Mouse (Mus musculus): Measurements from ENCODE around the gene Tspan15. TPM values are rescaled to one million over a fixed set of nuclear protein-coding genes. Genes with fewer than 3 reads are reported as not detected.

Tspan15 gene
- polyA plus RNA-seq, 1 experiment from 2014 or later: 12.0 TPM

- H3K27ac ChIP-seq (ENCODE audit: low read length): 0 out of 2 replicates have a peak overlapping the region, but pooled peaks have one; percentile 12
- no peaks in the 10 kb centered on the region for H3K36me3 ChIP-seq (ENCODE audit: control insufficient read depth, insufficient read depth)
- H3K4me3 ChIP-seq (ENCODE audit: low read depth, low read length): no peak overlapping the region
- peaks cover 29% of the 10 kb centered on the region for H3K4me1 ChIP-seq (ENCODE audit: control insufficient read depth, low read depth, low read length)
- no peak for ATAC-seq (ENCODE audit: low read depth)
- no peaks in the 10 kb centered on the region for H3K27me3 ChIP-seq (ENCODE audit: control insufficient read depth, insufficient read depth, low read depth, low read length)
- no peaks in the 10 kb centered on the region for H3K9me3 ChIP-seq (replicated peaks; ENCODE audit: control insufficient read depth, low read length)
- H3K9ac ChIP-seq (ENCODE audit: low read depth, low read length): no peak overlapping the region
- 39% methylated on average over 3 of the region's 3 CpGs for WGBS (ENCODE audit: insufficient replicate concordance)
- no peak overlapping the region for H3K4me2 ChIP-seq (ENCODE audit: low read depth, low read length)
These were observed 7.6 kb upstream of the Tspan15 start for GRCm38 (mm10) chr10:62238688-62239087.

DNA sequence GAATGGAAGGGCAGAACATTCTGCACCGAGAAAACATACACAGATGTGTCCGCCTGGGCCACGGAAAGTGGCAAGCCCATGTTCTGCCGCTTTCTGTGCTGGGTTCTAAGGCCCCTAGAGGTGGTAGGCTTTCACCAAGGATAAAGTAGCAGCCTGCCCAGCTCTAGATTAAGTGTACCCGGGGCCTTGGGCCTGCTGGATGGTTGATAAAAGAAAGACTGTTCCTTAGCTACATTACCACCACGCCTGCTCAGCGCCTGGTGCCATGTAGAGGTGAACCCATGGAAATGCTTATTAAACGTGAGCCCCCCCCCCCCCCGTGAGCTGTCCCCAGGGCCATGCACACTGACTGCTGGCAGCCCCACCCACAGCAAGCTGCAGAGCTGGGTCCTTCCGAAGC, 6.2 kb upstream of the Tspan15 start:
- Histone ChIP-seq H3K9ac (ENCODE audit: low read depth, low read length) (0 out of 2 replicates have a peak overlapping the region, but pooled peaks have one; percentile 8), H3K36me3 (ENCODE audit: control insufficient read depth, insufficient read depth) (no peaks in the 10 kb centered on the region), H3K27ac (ENCODE audit: low read length) (peak overlapping the region; percentile 70), H3K4me2 (ENCODE audit: low read depth, low read length) (peak overlapping the region; percentile 1), H3K4me3 (ENCODE audit: low read depth, low read length) (no peak overlapping the region), H3K4me1 (ENCODE audit: control insufficient read depth, low read depth, low read length) (peaks cover 29% of the 10 kb centered on the region), H3K9me3 (replicated peaks; ENCODE audit: control insufficient read depth, low read length) (no peaks in the 10 kb centered on the region), H3K27me3 (ENCODE audit: control insufficient read depth, insufficient read depth, low read depth, low read length) (no peaks in the 10 kb centered on the region)
- WGBS (ENCODE audit: insufficient replicate concordance): 25% methylated on average over 10 of the region's 10 CpGs
- peak; percentile 94 for ATAC-seq (ENCODE audit: low read depth)

GRCm38 (mm10) chr10:62236165-62236564, 5.1 kb upstream of the Tspan15 start:
- no peaks in the 10 kb centered on the region for H3K27me3 ChIP-seq (ENCODE audit: control insufficient read depth, insufficient read depth, low read depth, low read length)
- WGBS (ENCODE audit: insufficient replicate concordance): 83% methylated on average over 6 of the region's 6 CpGs
- no peak overlapping the region for H3K4me3 ChIP-seq (ENCODE audit: low read depth, low read length)
- H3K27ac ChIP-seq (ENCODE audit: low read length): peak overlapping the region; percentile 3; the same call in 1 of the 2 replicates
- ATAC-seq (ENCODE audit: low read depth): no peak
- H3K4me2 ChIP-seq (ENCODE audit: low read depth, low read length): no peak overlapping the region
- peaks cover 35% of the 10 kb centered on the region for H3K4me1 ChIP-seq (ENCODE audit: control insufficient read depth, low read depth, low read length)
- no peaks in the 10 kb centered on the region for H3K36me3 ChIP-seq (ENCODE audit: control insufficient read depth, insufficient read depth)
- no peaks in the 10 kb centered on the region for H3K9me3 ChIP-seq (replicated peaks; ENCODE audit: control insufficient read depth, low read length)
- no peak overlapping the region for H3K9ac ChIP-seq (ENCODE audit: low read depth, low read length)

- Histone ChIP-seq H3K4me3 (ENCODE audit: low read depth, low read length) (no peak overlapping the region), H3K4me1 (ENCODE audit: control insufficient read depth, low read depth, low read length) (peaks cover 44% of the 10 kb centered on the region)
- 78% methylated on average over 3 of the region's 3 CpGs for WGBS (ENCODE audit: insufficient replicate concordance)
These were observed 760 bp upstream of the Tspan15 start for GRCm38 (mm10) chr10:62231811-62232210.

DNA sequence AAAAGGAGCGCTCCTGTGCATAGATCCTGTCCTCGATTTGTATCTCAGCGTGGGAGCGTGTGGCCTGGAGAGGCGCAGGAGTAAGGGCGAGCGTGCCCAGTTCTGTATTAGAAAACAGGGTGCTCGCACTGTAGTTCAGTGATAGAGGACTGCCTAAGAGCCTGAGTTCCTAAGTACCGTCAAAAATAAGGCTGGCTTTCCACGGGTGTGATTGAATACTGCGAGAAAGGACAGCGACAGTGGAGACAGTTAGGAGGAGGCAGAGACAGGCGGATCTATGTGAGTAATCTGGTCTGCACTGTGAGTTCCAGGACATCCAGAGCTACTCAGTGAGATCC, 313 bp upstream of the Tspan15 start:
- ATAC-seq (ENCODE audit: low read depth): no peak
- no peak overlapping the region for H3K27ac ChIP-seq (ENCODE audit: low read length)
- WGBS (ENCODE audit: insufficient replicate concordance): 2% methylated on average over 13 of the region's 13 CpGs

More at GRCm38 (mm10) chr10:62231811-62232210, 760 bp upstream of the Tspan15 start:
- H3K9ac ChIP-seq (ENCODE audit: low read depth, low read length): no peak overlapping the region
- H3K9me3 ChIP-seq (replicated peaks; ENCODE audit: control insufficient read depth, low read length): no peaks in the 10 kb centered on the region
- no peaks in the 10 kb centered on the region for H3K36me3 ChIP-seq (ENCODE audit: control insufficient read depth, insufficient read depth)
- H3K27me3 ChIP-seq (ENCODE audit: control insufficient read depth, insufficient read depth, low read depth, low read length): no peaks in the 10 kb centered on the region
- no peak overlapping the region for H3K4me2 ChIP-seq (ENCODE audit: low read depth, low read length)
- no peak for ATAC-seq (ENCODE audit: low read depth)
- no peak overlapping the region for H3K27ac ChIP-seq (ENCODE audit: low read length)

GRCm38 (mm10) chr10:62228126-62228525, 2.9 kb downstream of the Tspan15 start:
- Histone ChIP-seq H3K4me2 (ENCODE audit: low read depth, low read length) (no peak overlapping the region), H3K27me3 (ENCODE audit: control insufficient read depth, insufficient read depth, low read depth, low read length) (no peaks in the 10 kb centered on the region), H3K4me1 (ENCODE audit: control insufficient read depth, low read depth, low read length) (peaks cover 40% of the 10 kb centered on the region), H3K27ac (ENCODE audit: low read length) (no peak overlapping the region), H3K9ac (ENCODE audit: low read depth, low read length) (no peak overlapping the region), H3K9me3 (replicated peaks; ENCODE audit: control insufficient read depth, low read length) (no peaks in the 10 kb centered on the region), H3K4me3 (ENCODE audit: low read depth, low read length) (no peak overlapping the region), H3K36me3 (ENCODE audit: control insufficient read depth, insufficient read depth) (no peaks in the 10 kb centered on the region)
- ATAC-seq (ENCODE audit: low read depth): no peak
- WGBS (ENCODE audit: insufficient replicate concordance): 75% methylated on average over 6 of the region's 6 CpGs

More for the DNA sequence above, 313 bp upstream of the Tspan15 start:
- peak overlapping the region; percentile 45; the same call in 1 of the 2 replicates for H3K9ac ChIP-seq (ENCODE audit: low read depth, low read length)
- H3K4me1 ChIP-seq (ENCODE audit: control insufficient read depth, low read depth, low read length): peaks cover 40% of the 10 kb centered on the region
- no peaks in the 10 kb centered on the region for H3K36me3 ChIP-seq (ENCODE audit: control insufficient read depth, insufficient read depth)
- H3K27me3 ChIP-seq (ENCODE audit: control insufficient read depth, insufficient read depth, low read depth, low read length): no peaks in the 10 kb centered on the region
- peak overlapping the region; percentile 98 for H3K4me2 ChIP-seq (ENCODE audit: low read depth, low read length)
- H3K9me3 ChIP-seq (replicated peaks; ENCODE audit: control insufficient read depth, low read length): no peaks in the 10 kb centered on the region
- H3K4me3 ChIP-seq (ENCODE audit: low read depth, low read length): peak overlapping the region; percentile 71

GRCm38 (mm10) chr10:62225839-62226238, 5.2 kb downstream of the Tspan15 start:
- WGBS (ENCODE audit: insufficient replicate concordance): 66% methylated on average over 7 of the region's 7 CpGs
- no peak overlapping the region for H3K4me2 ChIP-seq (ENCODE audit: low read depth, low read length)
- H3K36me3 ChIP-seq (ENCODE audit: control insufficient read depth, insufficient read depth): no peaks in the 10 kb centered on the region
- H3K4me1 ChIP-seq (ENCODE audit: control insufficient read depth, low read depth, low read length): peaks cover 43% of the 10 kb centered on the region
- H3K27ac ChIP-seq (ENCODE audit: low read length): no peak overlapping the region
- ATAC-seq (ENCODE audit: low read depth): no peak
- H3K27me3 ChIP-seq (ENCODE audit: control insufficient read depth, insufficient read depth, low read depth, low read length): no peaks in the 10 kb centered on the region
- H3K9ac ChIP-seq (ENCODE audit: low read depth, low read length): no peak overlapping the region
- H3K4me3 ChIP-seq (ENCODE audit: low read depth, low read length): no peak overlapping the region
- H3K9me3 ChIP-seq (replicated peaks; ENCODE audit: control insufficient read depth, low read length): no peaks in the 10 kb centered on the region

DNA sequence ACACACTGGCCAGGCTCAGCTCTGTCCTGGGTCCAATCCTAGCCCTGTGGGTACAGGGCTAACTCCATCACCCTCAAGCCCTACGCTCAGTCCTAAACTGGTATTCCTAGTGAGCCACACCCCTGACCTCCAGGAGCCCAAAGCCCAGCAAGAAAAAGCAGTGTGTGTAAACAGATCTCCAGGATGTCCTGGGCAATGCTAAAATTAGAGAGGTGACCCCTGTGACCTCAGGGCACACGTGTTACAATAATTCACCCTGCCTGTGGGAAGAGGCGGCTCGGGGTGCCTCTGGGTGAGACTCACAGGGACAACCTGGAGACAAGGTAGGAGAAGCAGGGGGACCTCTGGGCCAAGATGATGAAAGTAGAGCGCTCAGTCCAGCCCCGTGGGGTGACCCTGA, 6.8 kb downstream of the Tspan15 start:
- Histone ChIP-seq H3K4me2 (ENCODE audit: low read depth, low read length) (no peak overlapping the region), H3K4me1 (ENCODE audit: control insufficient read depth, low read depth, low read length) (peaks cover 34% of the 10 kb centered on the region), H3K36me3 (ENCODE audit: control insufficient read depth, insufficient read depth) (no peaks in the 10 kb centered on the region), H3K9me3 (replicated peaks; ENCODE audit: control insufficient read depth, low read length) (no peaks in the 10 kb centered on the region), H3K9ac (ENCODE audit: low read depth, low read length) (no peak overlapping the region), H3K4me3 (ENCODE audit: low read depth, low read length) (no peak overlapping the region), H3K27ac (ENCODE audit: low read length) (no peak overlapping the region), H3K27me3 (ENCODE audit: control insufficient read depth, insufficient read depth, low read depth, low read length) (no peaks in the 10 kb centered on the region)
- ATAC-seq (ENCODE audit: low read depth): peak; percentile 34; the same call in 1 of the 2 replicates
- WGBS (ENCODE audit: insufficient replicate concordance): 56% methylated on average over 6 of the region's 6 CpGs

- no peak for ATAC-seq (ENCODE audit: low read depth)
- Histone ChIP-seq H3K4me1 (ENCODE audit: control insufficient read depth, low read depth, low read length) (peaks cover 35% of the 10 kb centered on the region), H3K27me3 (ENCODE audit: control insufficient read depth, insufficient read depth, low read depth, low read length) (no peaks in the 10 kb centered on the region), H3K9ac (ENCODE audit: low read depth, low read length) (no peak overlapping the region), H3K27ac (ENCODE audit: low read length) (no peak overlapping the region), H3K4me2 (ENCODE audit: low read depth, low read length) (no peak overlapping the region), H3K36me3 (ENCODE audit: control insufficient read depth, insufficient read depth) (no peaks in the 10 kb centered on the region), H3K9me3 (replicated peaks; ENCODE audit: control insufficient read depth, low read length) (no peaks in the 10 kb centered on the region), H3K4me3 (ENCODE audit: low read depth, low read length) (no peak overlapping the region)
- 79% methylated on average over 17 of the region's 17 CpGs for WGBS (ENCODE audit: insufficient replicate concordance)
These were observed 8.3 kb downstream of the Tspan15 start for GRCm38 (mm10) chr10:62222777-62223176.
